Mouse (Mus musculus): ENCODE data around the gene Clint1.

The Clint1 gene

DNA sequence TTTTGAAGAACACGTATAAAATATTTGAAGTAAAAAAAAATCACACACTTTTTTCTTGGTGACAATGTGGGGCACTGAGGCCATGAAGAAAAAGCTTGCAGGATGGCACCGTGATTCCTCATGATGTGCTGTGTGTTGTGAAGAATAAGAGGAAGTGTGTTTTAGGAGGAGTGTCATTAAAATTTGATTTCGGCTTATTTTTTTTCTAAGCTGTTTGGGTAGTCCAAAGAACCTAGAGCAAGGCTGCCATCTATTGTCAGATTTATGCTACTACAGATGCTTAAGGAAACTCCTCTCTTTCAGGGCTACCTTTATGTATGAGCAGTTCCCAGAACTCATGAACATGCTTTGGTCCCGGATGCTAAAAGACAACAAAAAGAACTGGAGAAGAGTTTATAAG, 32.2 kb downstream of the Clint1 start:
- peak; percentile 21 to 28 for DNase-seq (ENCODE audit: low spot score in 2 of 2)

DNA sequence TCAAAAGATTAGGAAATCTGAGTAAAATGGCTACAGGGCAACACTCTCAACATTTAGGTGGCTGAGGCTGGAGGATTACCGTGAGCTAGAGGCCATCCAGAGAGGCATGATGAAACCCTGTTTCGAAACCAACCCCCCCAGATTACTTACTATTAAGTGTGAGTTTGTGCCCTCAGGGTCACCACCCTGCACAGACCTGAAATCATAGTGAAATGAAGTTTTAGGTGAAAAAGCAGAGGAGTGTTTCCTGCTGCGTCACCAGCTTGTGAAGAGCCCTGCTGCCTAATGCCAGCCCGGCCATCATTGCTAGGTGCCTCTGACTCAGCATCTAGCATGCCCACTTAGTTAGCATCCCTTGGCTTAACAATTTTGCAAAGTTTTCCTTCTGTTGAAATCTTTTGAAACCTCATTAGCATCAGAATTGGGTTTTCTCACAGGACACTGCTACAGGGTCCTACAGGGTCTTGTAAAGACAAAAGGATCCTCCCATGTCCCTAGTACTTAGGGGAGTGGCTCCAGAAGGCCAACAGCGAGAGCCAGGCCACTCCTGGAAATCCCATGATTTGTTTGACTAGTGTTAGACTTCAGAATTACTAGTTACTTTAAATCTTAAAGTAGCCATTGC, 33.9 kb downstream of the Clint1 start:
- no peak for DNase-seq (ENCODE audit: low spot score in 2 of 2)

GRCm38 (mm10) chr11:45886596-45886995, 34.7 kb downstream of the Clint1 start:
- no peak for DNase-seq (ENCODE audit: low spot score in 2 of 2)

DNA sequence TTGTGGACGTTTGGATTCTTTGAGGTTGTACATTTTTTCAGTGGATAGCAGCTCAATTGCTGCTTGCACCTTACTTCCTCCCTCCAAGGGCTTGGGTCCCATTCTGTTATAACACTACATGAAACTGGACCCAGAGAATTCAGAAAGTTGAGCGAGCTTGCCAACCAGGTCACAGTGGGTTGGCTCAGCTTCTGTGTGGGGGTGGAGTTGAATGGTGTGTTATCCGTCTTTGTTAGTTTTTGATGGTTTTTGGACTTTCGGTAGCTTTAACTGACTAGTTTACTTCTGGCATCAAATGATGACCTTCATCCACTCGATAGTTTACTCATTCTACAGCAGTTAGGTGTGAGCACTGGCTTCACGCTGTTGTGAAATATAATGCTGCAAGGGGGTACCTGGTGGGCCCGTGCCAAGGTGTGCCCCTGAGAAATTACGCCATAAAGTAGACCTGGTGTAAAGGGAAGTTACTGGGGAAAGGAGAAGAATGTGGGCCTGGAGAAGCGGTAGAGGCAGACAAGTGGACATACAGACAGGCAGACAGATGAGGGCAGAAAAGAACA, 36.7 kb downstream of the Clint1 start:
- no peak for DNase-seq (ENCODE audit: low spot score in 2 of 2)

GRCm38 (mm10) chr11:45889981-45890380, 38.1 kb downstream of the Clint1 start:
- DNase-seq (ENCODE audit: low spot score in 2 of 2), result no peak

- no peak for DNase-seq (ENCODE audit: low spot score in 2 of 2)
Measured at GRCm38 (mm10) chr11:45890423-45890822, 38.6 kb downstream of the Clint1 start.

DNA sequence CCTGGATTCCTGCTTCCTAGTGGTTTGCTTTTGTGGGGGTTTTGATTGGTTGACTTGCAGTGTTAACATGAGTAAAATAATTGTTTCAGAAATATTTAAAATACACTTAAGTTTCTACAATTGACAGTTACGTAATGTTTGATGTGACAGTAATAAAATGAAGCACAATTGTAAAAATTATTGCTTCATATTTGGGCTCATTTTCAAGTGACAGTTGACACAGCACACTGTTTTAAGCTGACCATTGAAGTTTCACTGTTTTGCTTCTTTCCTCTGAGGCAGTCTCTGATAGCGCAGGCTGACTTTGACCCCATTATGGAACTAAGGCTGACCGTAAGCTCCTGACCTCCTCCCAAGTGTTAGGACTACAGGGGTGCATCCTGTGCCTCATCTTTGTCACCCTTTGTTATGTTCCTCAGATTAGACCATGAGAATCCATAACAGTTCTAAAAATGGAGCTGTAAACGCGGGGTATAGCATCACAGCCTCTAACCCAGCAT, 41.1 kb downstream of the Clint1 start:
- no peak for DNase-seq (ENCODE audit: low spot score in 2 of 2)

- DNase-seq (ENCODE audit: low spot score in 2 of 2), result no peak
Measured at GRCm38 (mm10) chr11:45897392-45897791, 45.5 kb downstream of the Clint1 start.

GRCm38 (mm10) chr11:45900233-45901015, 48.6 kb downstream of the Clint1 start:
- DNase-seq (ENCODE audit: low spot score in 2 of 2), result no peak

DNA sequence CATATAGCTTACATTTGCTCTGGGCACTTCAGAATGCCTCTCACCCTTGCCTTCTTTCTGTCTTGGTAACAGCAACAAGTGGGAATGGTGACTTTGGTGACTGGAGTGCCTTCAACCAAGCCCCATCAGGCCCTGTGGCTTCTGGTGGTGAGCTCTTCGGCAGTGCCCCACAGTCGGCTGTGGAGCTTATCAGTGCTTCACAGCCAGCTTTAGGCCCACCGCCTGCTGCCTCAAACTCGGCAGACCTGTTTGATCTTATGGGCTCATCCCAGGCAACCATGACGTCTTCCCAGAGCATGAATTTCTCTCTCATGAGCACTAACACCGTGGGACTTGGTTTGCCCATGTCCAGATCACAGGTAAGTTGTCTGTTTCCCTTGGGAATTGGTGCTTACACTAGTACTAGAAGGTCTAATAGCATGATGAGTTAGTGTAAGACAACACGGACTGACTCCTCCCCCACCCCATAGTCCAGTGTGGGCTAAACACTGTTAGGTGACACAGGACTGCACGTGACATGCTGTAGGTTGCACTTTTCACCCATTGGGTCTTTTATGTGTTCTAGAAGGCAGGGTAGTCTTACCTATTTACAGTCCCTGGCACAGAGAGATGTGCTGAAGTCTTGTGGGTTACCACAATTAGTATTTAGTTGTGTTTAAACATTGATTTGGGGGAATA, 54.4 kb downstream of the Clint1 start:
- DNase-seq (ENCODE audit: low spot score in 2 of 2), result no peak

- no peak for DNase-seq (ENCODE audit: low spot score in 2 of 2)
Measured at GRCm38 (mm10) chr11:45907301-45907700, 55.5 kb downstream of the Clint1 start.

- no peak for DNase-seq (ENCODE audit: low spot score in 2 of 2)
Measured at GRCm38 (mm10) chr11:45908070-45908469, 56.2 kb downstream of the Clint1 start.

GRCm38 (mm10) chr11:45908894-45909293, 57.0 kb downstream of the Clint1 start:
- no peak for DNase-seq (ENCODE audit: low spot score in 2 of 2)

GRCm38 (mm10) chr11:45910701-45911100, 58.9 kb downstream of the Clint1 start:
- DNase-seq (ENCODE audit: low spot score in 2 of 2), result no peak

- DNase-seq (ENCODE audit: low spot score in 2 of 2), result no peak
Measured at GRCm38 (mm10) chr11:45916196-45916595, 64.3 kb downstream of the Clint1 start.

DNA sequence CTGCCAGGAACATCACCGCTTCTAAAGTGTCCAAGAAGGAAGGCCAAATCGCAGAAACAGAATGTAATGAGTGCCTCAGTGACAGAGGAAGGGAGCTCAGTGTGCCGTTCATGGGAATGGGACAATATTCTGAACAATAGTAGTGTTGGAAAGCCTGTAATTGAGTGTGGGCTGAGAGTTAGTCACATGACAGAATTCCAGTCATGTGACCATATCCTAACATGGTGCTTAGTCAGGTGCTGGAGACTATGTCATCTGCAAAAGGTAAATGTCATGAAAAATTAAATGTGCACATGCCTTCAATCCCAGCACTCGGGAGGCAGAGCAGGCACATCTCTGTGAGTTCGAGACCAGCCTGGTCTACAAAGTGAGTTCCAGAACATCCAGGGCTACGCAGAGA, 66.2 kb downstream of the Clint1 start:
- no peak for DNase-seq (ENCODE audit: low spot score in 2 of 2)

- DNase-seq (ENCODE audit: low spot score in 2 of 2), result no peak
Measured at GRCm38 (mm10) chr11:45918836-45919235, 67.0 kb downstream of the Clint1 start.

DNA sequence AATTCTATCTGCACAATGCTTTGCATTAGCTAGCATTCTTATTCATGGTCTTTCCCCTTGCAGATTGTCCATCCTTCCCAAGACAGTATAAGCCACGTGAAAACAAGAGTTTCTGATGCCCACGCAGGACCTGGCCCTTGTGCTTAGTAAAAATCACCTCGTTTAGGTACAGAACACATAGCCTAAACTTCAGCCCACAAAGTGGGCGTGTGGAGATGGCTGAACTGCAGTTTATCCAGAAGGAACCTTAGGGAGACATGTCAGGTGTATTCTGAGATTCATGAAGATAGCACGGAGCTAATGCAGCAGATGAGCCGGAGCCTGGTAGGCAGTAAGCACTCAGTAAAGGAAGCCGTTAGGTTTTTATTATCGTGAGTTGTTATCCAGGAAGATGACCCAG, 69.2 kb downstream of the Clint1 start:
- no peak for DNase-seq (ENCODE audit: low spot score in 2 of 2)

- DNase-seq (ENCODE audit: low spot score in 2 of 2), result no peak
Measured at GRCm38 (mm10) chr11:45921480-45921898, 69.6 kb downstream of the Clint1 start.

DNA sequence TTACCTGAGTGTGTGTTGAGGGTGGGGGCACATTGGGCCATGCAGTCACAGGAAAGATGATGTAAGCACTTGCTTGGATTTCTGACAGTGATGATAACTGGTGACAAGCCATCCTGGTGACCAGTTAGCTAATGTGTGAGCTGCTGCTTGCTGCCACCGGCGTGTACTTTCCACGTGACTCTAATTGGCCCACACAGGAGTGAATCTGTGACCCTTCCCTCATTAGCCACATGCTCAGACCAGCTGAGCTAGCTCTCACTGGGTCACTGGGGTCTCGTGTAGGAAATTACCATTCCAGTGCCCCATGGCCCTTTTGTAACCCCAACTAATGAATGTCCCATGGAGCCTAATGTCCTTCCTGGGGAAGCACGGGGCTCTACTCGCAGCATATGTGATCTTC, 73.6 kb downstream of the Clint1 start:
- DNase-seq (ENCODE audit: low spot score in 2 of 2), result no peak

- DNase-seq (ENCODE audit: low spot score in 2 of 2), result peak; percentile 65 to 74
Measured at GRCm38 (mm10) chr11:45926640-45927082, 74.8 kb downstream of the Clint1 start.

DNA sequence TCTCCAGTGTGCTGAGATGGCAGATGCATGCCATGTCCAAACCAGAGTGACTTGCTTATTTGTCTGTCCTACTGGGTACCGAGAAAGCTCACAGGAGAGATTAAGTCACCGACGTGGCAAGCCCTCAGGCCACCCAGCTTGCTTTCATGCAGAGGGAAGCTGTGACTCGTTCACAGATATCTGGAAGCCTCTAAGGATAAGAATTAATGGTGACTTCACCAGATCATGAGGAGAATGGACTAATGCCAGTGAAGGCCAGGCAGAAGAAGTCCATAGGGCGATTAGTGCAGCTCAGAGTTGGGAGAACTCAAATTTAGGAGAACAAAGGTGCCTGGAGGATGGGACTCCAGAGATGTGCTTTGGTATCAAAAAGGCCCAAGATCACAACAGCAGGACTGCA, 75.6 kb downstream of the Clint1 start:
- DNase-seq (ENCODE audit: low spot score in 2 of 2), result no peak

Measured in natural killer cell, adult 2 months (primary cell).